Mouse (Mus musculus) urinary bladder, postnatal 10 days (tissue): ENCODE results near the gene Cep250.
"Not testable (repeated sequence)": the region's sequence is repeated elsewhere in the genome, so short reads cannot be mapped to it uniquely, and the experiment has no call there.

Experiments
- DNase-seq: peaks from one replicate; pipeline ENCODE4 v3.0.0; 2022; ENCODE audit warnings: low spot score

The Cep250 gene

GRCm38 (mm10) chr2:155956134-155957059, at the start of gene Cep250:
Gene Cep250, plus strand, starts transcription at chr2:155956458.
- peak; percentile 62 for DNase-seq

GRCm38 (mm10) chr2:155914684-155915083, 41.6 kb upstream of the Cep250 start:
- no peak for DNase-seq

- DNase-seq, result no peak
Observed at GRCm38 (mm10) chr2:155923143-155923542, 33.1 kb upstream of the Cep250 start.

GRCm38 (mm10) chr2:155925213-155925612, 31.0 kb upstream of the Cep250 start:
- DNase-seq, result not testable (repeated sequence)

GRCm38 (mm10) chr2:155928711-155929345, 27.4 kb upstream of the Cep250 start:
- DNase-seq, result no peak

- DNase-seq, result peak; percentile 61
Observed at GRCm38 (mm10) chr2:155929531-155930442, 26.5 kb upstream of the Cep250 start, which contains the start of gene Uqcc1. Gene Uqcc1, minus strand, starts transcription at chr2:155930310.

GRCm38 (mm10) chr2:155939897-155940529, 16.2 kb upstream of the Cep250 start:
- DNase-seq, result no peak

GRCm38 (mm10) chr2:155940681-155941080, 15.6 kb upstream of the Cep250 start, which contains the start of gene Gm15557:
Gene Gm15557, plus strand, starts transcription at chr2:155940728.
- no peak for DNase-seq

- no peak for DNase-seq
Observed at GRCm38 (mm10) chr2:155941697-155942442, 14.4 kb upstream of the Cep250 start.

- DNase-seq, result no peak
Observed at GRCm38 (mm10) chr2:155943463-155943862, 12.8 kb upstream of the Cep250 start.

GRCm38 (mm10) chr2:155944685-155945084, 11.6 kb upstream of the Cep250 start:
- no peak for DNase-seq

- DNase-seq, result no peak
Observed at GRCm38 (mm10) chr2:155945124-155945523, 11.1 kb upstream of the Cep250 start, which contains the start of gene Gdf5. Gene Gdf5, minus strand, starts transcription at chr2:155945367.

- no peak for DNase-seq
Observed at GRCm38 (mm10) chr2:155945580-155945979, 10.7 kb upstream of the Cep250 start.

GRCm38 (mm10) chr2:155946069-155946468, 10.2 kb upstream of the Cep250 start:
- no peak for DNase-seq

GRCm38 (mm10) chr2:155946499-155946898, 9.8 kb upstream of the Cep250 start:
- DNase-seq, result no peak

GRCm38 (mm10) chr2:155947390-155948002, 8.8 kb upstream of the Cep250 start:
- DNase-seq, result no peak

GRCm38 (mm10) chr2:155949362-155949761, 6.9 kb upstream of the Cep250 start:
- DNase-seq, result no peak

- DNase-seq, result no peak
Observed at GRCm38 (mm10) chr2:155952006-155952405, 4.3 kb upstream of the Cep250 start.

GRCm38 (mm10) chr2:155959981-155960380, 3.7 kb downstream of the Cep250 start:
- no peak for DNase-seq

- DNase-seq, result no peak
Observed at GRCm38 (mm10) chr2:155961862-155962261, 5.6 kb downstream of the Cep250 start.
